Mouse (Mus musculus): ENCODE measurements around the gene Atp8a2. TPM values are rescaled to one million over a fixed set of nuclear protein-coding genes. Genes with fewer than 3 reads are reported as not detected.

The Atp8a2 gene
- total RNA-seq, 2 experiments from 2014 or later = 5.6 to 8.1 TPM

DNA sequence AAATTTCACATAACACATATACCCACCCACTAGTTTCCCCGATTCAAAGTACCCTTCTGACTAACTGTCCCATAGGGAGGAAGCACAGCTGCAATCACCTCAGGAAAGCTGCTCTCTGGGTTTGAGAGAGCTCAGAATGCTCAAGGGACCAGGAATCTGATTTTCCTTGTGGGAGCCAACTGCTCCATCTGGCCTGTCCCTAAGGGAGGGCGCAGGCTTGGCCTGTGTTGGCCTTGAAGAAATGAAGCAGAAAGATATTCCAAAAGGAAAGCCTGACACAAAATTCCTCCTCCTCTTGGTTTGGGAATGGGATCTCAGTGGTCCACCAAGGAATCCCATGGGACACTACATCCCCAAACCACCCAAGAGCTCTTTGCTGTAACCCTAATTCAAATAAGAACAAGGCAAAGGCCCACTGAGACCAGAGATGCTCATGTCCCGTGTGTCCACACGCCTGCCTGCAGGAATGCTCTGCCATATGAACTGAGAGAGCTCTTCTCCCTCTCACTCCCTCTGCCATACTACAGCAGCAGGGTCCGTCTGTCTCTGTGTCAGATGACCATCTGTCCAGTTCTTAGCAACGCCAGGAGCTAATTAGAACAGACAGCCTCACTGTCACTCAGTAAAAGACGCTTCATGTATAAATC, 293.4 kb downstream of the Atp8a2 start:
- DNase-seq = no peak

DNA sequence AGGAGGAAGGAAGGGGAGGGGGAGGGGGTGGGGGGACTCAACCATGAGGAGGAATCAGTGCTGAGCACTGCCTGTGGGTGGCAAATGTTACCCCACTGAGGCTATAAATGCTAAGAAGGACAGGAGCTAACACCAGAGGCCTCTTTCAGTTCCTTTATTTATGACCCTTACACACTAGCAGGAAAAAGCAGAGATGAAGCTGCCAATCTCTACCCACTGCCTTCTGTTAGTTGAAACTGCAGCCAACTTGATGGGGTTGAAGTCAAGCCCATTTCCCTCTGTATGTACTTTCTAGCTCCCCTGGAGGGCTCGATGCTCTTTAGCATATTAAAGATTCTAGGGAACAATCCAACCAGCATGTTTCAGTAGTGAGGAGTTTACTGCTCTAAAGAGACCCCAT, 303.0 kb downstream of the Atp8a2 start:
- no peak for DNase-seq

DNA sequence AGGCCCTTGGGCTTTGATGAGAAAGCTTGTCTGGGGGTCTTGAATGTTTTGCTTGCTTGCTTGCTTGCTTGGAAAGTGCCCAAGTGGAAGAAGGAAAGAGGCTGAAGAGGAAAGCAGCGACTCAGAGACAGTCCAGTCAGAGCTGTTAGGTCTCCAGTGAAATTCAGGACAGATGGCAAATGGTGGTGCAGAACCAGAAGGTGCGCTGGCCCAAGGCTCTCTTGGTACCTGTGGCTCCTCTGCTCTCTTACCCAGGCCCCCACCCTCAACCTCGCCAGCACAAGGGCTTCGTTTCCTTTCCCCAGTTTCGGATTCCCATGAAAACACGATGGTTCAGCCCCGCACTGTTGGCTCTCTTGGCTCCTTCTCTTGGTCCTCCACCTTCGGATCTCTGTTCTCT, 304.9 kb downstream of the Atp8a2 start:
- no peak for DNase-seq

DNA sequence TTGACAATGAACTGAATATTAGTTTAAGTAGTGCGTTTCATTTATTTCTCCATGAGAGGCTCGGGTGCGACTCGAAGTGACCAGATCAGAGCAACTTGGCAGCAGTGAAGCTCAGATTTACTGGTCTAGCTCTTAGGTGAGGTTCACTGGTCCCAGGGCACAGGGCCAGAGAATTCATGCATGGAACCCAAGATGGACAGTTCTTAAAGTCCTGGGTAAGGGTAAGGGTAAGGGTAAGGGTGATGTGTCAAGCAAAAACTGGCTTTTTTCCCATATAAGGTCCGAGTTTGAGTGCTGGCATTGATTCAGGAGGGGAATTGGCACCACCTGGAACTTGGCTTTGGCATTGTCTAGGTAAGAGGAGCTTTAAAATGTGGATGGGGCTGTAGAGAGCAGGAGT, 305.5 kb downstream of the Atp8a2 start:
- no peak for DNase-seq

DNA sequence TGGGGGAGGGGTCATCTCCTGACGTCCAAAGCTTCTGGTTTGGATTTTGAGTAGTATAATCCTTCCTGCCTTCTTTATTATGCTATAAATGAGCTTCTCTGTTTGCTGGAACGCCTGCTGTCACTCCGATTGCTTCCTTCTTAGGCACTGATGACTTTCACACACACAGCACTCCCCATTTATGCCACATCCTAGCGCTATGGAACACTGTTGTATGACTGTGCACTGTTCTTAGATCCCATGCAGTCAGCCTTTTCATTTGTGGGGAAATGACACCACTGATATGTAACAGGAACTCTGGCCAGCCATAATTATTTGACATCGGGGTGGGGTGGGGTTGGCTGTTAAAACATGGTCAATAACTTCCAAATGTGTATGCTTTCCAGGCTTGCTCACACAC, 306.2 kb downstream of the Atp8a2 start:
- no peak for DNase-seq

DNA sequence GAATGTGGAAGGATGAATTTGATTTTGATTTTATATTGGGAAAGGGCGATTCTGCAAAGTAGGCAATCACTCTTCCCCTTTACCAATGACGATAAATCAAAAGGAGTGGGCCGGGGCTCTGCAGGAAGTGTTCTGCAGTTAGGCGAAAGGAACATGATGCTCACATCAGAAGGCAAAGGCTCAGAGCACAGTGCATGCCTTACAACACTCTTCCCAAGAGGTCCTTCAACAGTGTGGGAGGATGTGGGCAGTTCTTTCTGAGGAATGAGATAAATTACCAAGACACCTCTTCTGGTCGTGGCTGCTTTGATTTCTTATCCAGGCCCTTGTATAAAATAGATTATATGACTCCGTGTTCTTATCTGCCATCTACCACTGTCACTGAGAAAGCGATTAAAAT, 306.9 kb downstream of the Atp8a2 start:
- DNase-seq = no peak

DNA sequence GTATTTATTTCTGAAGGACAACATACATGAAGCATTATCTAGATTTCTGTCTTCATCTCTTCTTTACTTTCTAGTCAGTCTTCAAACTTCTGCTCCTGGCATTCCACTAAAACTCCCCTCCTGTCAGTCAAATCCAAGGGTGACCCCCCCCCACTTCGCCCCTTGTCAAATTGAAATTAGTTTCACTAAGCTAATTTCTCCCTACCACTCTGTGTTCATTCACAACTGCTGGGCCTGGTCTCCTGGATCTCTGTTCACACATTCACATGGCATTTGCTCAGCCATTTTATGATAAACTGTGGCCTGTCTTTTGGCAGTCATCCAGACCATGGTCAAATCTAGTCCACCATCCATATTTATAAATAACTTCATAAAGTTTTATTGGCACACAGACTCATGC, 308.5 kb downstream of the Atp8a2 start:
- no peak for DNase-seq

DNA sequence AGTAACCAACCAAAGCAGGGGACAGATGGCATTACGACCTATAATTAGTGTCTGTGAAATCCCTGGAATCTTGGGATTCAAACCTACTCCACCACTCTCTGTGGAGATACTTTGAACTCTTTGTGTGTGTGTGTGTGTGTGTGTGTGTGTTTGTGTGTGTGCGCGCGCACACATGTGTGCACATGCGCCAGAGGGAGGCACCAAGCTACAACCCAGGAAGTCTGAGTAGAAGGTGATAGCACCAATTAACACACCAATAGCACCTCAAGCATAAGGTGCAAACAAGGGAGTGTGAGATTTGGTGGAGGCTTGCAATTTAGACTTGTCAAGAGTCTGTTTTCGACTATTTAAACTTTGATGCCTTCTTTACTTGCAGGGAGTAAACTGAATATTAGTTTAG, 308.9 kb downstream of the Atp8a2 start:
- no peak for DNase-seq

DNA sequence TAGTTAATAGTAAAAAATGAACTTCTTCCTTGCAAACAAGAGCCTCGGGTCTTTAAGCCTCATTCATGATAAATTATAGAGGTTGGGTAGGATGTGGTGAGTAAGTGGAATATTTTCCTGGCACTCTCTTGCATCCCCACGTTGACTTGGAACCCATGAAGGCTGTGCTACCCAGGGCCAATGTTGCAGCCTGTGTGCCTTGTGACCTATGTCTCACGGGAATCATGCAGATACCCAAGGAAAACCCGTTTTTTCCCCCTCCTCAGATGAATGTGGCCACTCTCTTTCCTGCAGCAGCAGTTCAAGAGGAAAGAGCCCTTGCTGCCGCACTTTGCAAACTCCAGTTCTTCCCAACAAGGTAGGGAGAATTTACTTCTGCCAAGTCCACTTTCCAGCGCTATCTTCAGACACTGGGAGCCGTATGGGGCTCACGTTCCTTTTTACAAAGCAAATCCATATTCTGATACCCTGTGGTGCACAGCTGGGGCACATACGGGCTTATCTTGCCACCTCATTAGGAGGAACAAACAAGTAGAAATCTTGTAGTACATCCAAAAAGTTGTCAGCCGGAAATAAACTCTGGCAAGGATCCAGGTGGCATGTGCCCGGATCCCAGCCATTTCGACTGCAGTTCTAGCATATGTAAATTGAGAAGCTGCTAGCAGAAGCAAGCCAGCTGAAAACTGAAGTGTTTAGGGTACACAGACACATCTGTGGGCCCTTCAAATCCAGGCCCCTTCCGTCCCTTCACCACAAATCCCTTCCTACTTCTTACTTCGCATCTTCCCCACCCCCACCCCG, 309.7 kb downstream of the Atp8a2 start:
- DNase-seq = peak; percentile 66

DNA sequence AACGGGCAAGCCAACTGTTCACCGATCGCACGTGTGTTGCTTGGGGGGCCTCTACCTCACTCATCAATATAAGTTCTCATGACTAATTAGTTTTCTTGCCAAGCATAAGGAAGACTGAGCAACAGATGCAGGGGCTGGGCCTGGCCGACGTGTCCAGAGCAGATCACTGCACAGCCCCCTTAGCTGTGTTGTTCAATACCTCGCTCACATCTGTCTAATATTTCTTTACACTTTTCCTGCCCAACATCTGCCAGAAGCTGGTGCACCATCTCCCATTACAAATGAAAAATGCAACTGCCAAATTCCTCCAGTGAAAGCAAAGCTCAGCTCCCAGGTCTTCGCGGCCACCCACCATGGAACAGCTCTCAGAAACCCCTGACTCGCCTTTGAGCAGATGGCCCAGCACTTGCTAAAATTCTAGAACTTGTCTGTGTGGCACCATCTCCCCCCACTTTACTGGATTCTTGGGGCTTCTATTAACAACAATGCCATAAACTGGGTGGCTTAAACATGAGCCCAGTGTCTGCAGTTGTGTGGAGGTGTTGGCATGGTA, 313.4 kb downstream of the Atp8a2 start:
- no peak for DNase-seq

DNA sequence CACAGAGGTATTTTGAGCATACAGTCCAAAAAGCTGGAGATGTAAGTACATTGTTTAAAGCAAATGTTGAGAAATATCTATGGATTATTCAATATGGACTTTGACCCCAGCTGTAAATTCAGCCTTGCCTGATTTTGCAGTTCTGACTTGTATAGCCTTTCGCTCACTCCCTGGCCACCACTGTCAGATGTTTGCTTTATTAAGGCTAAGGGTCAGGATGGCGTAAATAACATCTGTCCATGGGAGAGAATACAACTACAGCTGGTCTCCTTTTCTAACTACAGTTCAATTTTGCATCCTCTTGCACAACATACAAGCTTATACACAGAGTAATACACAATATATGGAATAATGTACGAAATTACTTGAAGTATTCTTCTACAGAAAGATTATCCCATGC, 316.1 kb downstream of the Atp8a2 start:
- no peak for DNase-seq

DNA sequence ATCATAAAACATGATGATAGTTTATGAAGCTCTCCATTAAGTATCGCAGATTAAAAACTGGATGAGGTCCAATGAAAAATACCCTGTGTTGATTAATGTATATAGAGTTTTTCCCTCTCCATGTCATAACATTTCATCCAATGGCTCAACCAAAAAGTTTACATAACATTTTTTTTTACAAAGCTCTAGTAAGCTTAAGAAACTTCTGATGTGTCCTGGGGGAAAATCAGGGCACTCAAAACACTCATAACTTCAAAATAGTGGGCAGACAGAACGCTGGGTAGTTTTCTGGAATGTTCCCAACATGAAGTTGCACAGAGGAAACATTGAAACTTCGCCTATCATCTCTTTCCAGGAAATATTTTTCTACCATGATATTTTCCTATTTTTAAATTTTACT, 318.7 kb downstream of the Atp8a2 start:
- no peak for DNase-seq

DNA sequence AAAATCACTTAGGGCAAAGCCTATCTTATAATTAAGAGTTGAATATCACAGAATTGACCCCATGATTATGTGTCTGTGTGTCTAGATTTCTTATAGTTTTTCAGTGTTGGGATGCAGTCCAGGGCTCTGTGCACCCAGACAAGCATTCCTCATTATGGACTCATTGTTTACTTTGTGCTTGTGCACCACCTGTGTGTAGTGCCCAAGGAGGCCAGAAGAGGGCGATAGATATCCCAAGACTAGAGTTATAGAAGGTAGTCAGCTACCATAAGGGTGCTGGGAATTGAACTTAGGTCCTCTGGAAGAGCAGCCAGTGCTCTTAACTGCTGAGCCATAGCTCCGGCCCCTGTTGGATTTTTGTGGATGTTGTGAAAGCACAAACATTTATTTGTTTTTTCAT, 320.5 kb downstream of the Atp8a2 start:
- DNase-seq = no peak

DNA sequence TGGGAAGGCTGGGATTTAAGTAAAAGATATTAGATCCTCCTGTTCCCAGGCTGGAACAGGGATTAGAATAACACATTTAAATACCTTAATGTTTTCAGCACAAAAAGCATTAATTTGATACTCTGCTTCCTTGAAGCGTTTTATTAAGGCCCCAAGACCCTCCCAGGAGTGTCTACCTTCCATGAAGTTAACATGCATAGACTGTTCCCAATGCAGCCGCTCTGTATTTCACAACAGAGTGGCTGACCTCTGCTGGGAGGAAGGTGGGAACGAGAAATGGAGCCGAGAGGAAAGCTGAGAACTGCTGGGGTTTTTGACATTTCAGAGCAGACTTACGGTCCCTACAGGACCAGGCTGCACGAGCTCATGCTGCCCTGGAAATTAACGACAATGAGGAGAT, 328.6 kb downstream of the Atp8a2 start:
- no peak for DNase-seq

DNA sequence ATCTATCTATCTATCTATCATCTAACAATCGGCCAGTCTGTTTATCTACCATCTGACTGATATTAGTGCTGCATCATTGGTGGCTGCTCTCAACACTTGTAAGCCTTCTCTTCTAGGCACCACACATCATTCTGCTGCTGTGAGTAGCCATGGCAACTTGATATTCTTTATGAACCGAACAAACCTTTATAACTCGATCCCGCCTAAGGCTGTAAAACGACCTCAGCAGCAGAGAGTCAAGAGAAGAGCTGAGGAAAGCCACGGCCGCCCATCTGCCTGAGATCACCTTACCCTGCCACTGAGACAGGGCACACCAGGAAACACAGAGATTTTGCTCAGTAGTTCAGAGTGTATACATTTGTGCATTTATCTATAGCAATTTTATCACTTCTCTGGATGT, 329.2 kb downstream of the Atp8a2 start:
- DNase-seq = no peak

DNA sequence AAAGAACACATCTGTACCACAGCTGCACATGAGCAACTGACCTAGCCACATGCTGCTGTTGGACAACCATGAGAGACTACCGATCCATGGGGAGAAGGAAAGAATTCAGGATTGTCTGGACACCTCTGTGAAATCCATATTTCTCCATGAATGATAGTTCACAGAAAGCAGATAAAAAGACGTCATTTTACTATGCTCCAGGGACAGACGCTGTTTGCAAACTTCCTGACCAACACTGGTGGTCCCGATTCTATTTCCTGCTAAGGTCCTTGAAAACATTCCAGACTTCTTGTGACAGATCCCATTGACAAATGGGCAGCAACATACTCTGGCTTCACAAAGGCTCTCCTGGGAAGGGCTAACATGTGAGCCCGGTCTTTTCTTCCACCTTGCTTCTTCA, 331.0 kb downstream of the Atp8a2 start:
- DNase-seq = no peak

DNA sequence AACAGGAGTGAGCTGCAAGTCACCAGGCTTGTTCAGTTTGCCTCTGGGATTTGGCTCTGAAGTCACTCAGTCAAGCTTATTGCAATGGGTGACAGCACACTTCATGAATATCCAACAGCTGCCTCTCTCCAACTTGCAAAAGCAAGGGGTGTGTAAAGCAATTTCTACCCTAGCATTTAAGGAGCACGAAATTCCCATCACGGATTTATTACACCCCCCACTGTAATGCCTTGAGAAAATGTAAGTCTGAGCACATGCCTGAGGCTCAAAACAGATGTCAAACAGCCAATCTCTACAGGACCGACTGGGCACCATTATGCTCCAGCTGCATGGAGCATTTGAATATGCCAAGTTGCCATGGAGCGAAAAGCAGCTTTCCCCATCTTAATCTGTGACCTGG, 334.6 kb downstream of the Atp8a2 start:
- no peak for DNase-seq

DNA sequence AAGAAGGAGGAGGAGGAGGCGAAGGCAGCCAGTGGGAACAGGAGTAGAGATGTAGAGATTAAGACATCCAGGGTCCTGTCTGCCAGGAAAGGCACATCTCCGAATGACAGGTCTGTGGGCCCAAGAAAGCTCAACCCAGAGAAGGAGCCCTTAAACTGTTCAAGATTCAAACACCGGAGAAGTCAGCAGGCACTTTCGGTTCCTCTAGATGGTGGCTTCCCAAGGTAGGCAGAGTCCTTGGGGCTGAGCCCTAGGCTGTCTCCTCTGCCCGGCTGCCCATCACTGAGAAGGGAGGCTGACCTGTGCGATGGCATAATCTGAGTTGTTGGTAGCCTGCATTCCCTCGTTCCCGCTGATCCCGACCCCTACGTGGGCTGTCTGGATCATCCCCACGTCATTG, 337.1 kb downstream of the Atp8a2 start:
- no peak for DNase-seq

DNA sequence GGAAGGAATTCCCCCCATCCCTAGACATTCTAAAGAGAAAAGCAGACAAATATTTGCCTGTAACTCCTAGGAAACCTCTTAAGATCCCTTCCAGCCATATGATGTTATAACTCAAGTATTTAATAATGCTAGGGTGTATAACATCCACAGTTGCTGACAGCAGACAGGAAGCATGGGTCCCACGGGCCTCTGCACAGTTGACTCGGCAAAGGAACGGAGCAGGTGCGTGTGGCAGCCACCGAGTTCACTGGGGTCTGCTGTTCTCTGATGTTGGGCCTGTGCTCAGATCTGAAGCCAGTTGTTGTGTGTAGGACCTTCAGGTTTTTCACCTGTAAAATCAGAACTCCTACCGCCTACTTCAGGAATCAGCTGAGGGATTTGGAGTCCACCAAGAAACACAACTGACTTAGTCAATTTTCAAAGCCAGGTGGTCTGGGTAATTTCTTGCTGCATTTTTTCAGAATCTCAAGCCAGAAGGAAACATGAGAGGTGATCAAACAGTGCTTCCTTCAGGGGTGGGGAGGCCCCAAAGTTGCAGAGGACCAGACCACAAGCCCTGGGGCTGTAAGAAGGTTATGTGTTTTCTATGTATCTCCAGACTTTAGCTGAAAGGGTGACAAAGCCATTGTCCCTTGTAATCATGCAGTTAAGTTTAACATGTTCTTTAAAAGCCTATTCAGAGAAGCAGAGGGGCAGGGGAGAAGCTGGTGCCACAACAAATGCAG, 338.3 kb downstream of the Atp8a2 start:
- no peak for DNase-seq

DNA sequence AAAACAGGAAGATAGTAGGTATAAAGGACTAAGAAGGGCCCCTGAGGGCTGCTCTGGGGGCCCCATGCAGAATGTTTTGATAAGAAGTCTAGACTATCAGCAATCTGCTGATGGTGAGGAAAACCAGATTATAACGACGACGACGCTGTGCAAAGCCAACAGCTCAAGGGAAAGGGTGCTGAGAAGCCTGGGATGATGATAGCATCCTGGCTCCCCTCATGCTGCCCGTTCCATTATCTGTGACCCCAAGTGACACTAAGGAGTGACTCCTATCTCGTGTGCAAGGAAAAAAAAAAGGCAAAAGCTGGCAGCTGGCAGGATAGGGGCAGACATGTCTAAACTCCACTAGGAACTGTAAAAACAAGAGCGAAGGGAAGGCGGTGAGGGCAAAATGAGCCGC, 343.8 kb downstream of the Atp8a2 start:
- DNase-seq = no peak

DNA sequence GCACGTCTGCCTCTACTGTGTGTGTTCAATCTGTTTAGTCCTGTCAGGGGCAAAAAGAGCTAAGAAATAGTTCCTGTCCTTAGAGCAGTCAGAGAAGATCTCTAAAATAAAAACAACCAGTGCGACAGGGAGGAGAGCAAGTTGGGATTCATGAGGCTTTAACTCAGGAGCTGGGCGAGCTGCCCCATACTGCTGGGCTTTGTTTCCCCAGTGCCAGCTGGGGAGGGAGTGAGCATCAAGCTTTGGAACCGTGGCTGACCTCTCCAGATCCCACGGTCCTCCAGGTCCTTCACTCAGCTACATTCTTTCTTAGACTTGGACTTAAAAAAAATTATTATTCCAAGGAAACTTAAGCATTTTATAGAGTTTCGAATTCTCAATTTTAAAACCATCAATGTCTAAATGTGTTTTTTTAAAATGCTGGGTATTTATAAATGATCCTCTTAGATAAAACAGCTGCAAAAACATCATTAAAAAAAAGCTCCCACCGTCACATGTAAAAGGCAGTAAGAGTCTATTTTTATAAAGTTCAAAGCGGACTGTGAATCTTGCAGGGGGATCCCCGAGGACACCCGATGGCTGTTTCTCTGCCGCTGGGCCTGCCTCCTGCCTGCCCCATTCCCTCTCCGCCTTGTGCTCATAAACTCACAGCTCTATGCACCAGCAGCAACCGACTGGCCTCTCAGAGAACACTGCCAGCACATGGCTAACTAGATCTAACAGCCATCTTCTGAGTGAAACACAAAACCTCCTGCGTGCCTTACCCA, 350.2 kb downstream of the Atp8a2 start:
- DNase-seq = no peak

DNA sequence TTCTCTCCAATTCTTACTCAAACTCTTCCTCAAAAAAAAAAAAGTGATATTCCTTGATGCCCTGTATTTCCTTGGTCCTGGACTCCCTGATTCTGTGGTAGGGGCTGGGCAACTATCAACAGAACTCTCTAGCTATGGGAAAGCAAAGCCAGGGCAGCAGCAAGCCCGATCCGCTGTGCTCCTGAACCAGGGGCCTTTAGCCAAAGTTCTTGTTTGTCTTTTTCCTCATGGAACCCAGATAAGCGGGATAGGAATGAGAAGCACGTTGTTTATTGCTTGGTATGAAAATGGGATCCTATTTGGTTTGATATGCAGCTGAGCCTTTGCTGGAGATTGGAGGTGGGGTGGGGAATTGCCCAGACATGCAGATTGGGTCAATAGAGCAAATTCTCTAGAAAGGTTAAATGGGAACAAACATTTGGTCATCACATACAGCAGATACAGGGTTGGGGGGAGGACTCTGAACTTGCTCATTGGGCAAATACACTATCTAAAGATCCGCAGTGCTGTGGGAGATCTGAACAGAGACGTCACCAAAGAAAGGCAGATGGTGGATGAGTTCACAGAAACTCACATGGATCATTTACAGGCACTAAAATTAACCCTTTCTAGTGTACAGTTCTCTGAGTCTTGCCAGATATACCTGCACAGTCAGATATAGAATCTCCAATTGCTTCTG, 353.6 kb downstream of the Atp8a2 start:
- no peak for DNase-seq

Data from heart, postnatal 4 days (tissue).